Mouse (Mus musculus): ENCODE measurements around the gene Myadml2. TPM values are rescaled to one million over a fixed set of nuclear protein-coding genes. Genes with fewer than 3 reads are reported as not detected.

Myadml2 gene
- polyA plus RNA-seq, 1 experiment from 2014 or later: 0.78 TPM

GRCm38 (mm10) chr11:120615167-120615566, 32.8 kb downstream of the Myadml2 start:
- peaks cover 26% of the 10 kb centered on the region for H3K4me1 ChIP-seq (replicated peaks)
- H3K27me3 ChIP-seq: no peaks in the 10 kb centered on the region
- peaks cover 72% of the 10 kb centered on the region for H3K36me3 ChIP-seq
- 91% methylated on average over 6 of the region's 6 CpGs for WGBS
- no peak for ATAC-seq
- no peak overlapping the region for H3K4me3 ChIP-seq (replicated peaks)
- H3K4me2 ChIP-seq (replicated peaks): no peak overlapping the region
- H3K9ac ChIP-seq (replicated peaks): no peak overlapping the region
- H3K9me3 ChIP-seq: no peaks in the 10 kb centered on the region
- H3K27ac ChIP-seq: no peak overlapping the region

- 84% methylated on average over 8 of the region's 8 CpGs for WGBS
- H3K4me2 ChIP-seq (replicated peaks): no peak overlapping the region
- ATAC-seq: no peak
- no peak overlapping the region for H3K4me3 ChIP-seq (replicated peaks)
- peaks cover 71% of the 10 kb centered on the region for H3K36me3 ChIP-seq
- H3K27ac ChIP-seq: no peak overlapping the region
- H3K27me3 ChIP-seq: peaks cover 8% of the 10 kb centered on the region; the same call in 1 of the 2 replicates
- no peaks in the 10 kb centered on the region for H3K9me3 ChIP-seq
- no peak overlapping the region for H3K9ac ChIP-seq (replicated peaks)
- peaks cover 30% of the 10 kb centered on the region for H3K4me1 ChIP-seq (replicated peaks)
Observed at GRCm38 (mm10) chr11:120613976-120614375, 34.0 kb downstream of the Myadml2 start.

DNA sequence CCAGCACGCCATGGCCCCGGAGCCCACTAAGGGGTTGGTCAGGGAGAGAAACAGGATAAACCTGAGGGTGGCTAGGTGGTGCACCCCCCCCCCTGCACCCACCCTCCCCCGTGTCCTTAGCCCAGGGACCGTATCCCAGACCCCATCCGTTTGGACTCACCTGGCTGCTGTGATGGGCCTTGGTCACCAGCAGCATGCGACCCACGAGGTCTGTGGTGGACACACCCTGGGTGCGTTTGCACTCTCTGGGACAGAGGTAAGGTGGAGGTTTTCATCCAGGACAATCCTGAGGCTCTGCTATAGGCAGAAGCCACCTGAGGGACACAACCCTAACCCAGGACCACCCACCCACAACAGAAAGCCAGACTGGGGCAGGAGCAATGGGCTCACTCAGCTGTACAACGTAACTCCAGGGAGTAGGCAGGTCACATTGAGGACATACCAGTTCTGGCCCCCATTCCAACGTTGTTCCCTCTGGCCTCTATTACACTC, 34.4 kb downstream of the Myadml2 start:
- 89% methylated on average over 10 of the region's 10 CpGs for WGBS
- no peak for ATAC-seq
- H3K27ac ChIP-seq: no peak overlapping the region
- H3K4me2 ChIP-seq (replicated peaks): no peak overlapping the region
- H3K9me3 ChIP-seq: no peaks in the 10 kb centered on the region
- H3K4me1 ChIP-seq (replicated peaks): peaks cover 35% of the 10 kb centered on the region
- peaks cover 12% of the 10 kb centered on the region; the same call in 1 of the 2 replicates for H3K27me3 ChIP-seq
- no peak overlapping the region for H3K9ac ChIP-seq (replicated peaks)
- no peak overlapping the region for H3K4me3 ChIP-seq (replicated peaks)
- H3K36me3 ChIP-seq: peaks cover 66% of the 10 kb centered on the region

DNA sequence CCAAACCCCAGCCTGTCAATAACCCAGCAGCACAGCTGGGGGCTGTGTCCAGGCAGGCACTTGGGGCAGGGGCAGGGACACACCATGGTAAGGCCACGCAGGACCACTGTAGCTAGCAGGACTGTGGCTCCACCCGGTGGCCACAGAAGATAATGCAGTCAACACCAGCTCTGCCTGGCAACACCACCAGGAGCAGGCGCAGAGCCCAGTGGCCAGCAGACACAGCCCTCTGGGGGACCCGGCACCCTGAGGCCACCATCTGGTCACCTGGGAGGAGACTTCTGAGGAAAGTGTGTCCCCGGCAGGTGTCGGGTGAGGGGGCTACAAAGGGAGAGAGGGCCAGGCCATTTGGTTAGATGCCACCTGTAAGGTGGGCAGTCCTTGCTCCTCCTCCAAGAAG, 35.2 kb downstream of the Myadml2 start:
- WGBS: 54% methylated on average over 6 of the region's 6 CpGs
- no peaks in the 10 kb centered on the region for H3K9me3 ChIP-seq
- no peak overlapping the region for H3K9ac ChIP-seq (replicated peaks)
- H3K4me1 ChIP-seq (replicated peaks): peaks cover 43% of the 10 kb centered on the region
- H3K4me2 ChIP-seq (replicated peaks): no peak overlapping the region
- H3K36me3 ChIP-seq: peaks cover 61% of the 10 kb centered on the region
- peak; percentile 18; the same call in 1 of the 2 replicates for ATAC-seq
- no peak overlapping the region for H3K4me3 ChIP-seq (replicated peaks)
- H3K27me3 ChIP-seq: peaks cover 17% of the 10 kb centered on the region; the same call in 1 of the 2 replicates
- H3K27ac ChIP-seq: no peak overlapping the region

DNA sequence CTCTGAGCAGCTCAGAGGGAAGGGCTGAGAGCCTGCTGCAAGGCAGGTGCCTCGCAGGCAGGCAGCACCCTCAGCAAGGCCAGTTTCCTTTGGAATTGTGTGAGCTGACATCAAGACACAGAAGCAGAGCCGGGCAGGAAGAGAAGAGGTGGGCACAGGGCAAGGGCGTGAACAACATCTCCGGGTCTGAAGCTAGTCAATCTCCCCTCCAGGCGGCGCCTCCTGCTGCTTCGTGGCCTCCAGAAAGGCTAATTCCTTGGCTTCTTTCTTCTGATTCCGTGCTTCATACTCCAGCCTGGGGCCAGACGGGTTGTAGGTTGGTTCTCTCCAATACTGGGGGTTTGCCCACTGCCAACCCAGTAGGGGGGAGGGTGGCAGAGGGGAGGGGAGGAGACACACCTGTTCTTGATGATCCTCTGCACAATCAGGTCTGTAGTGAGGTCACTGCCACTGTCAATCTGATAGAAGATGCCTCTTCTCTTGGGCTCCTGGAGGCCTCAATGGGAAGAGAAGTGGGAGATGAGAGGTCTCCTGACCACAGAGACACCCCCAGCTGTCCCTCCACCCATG, 37.4 kb downstream of the Myadml2 start:
- Histone ChIP-seq H3K4me1 (replicated peaks) (peaks cover 27% of the 10 kb centered on the region), H3K4me3 (replicated peaks) (no peak overlapping the region), H3K9ac (replicated peaks) (no peak overlapping the region), H3K9me3 (no peaks in the 10 kb centered on the region), H3K4me2 (replicated peaks) (no peak overlapping the region), H3K27me3 (peaks cover 17% of the 10 kb centered on the region; the same call in 1 of the 2 replicates), H3K27ac (no peak overlapping the region), H3K36me3 (peaks cover 75% of the 10 kb centered on the region)
- WGBS: 76% methylated on average over 9 of the region's 9 CpGs
- ATAC-seq: no peak

- Histone ChIP-seq H3K9ac (replicated peaks) (no peak overlapping the region), H3K36me3 (peaks cover 78% of the 10 kb centered on the region)
- ATAC-seq: no peak
Observed at GRCm38 (mm10) chr11:120609250-120609649, 38.7 kb downstream of the Myadml2 start.

GRCm38 (mm10) chr11:120608241-120609034, 39.5 kb downstream of the Myadml2 start, which contains the start of gene Npb:
Npb (plus strand) TSS chr11:120608477.
- peak within 1 kb of the TSS; percentile 43 for H3K4me2 ChIP-seq (replicated peaks)
- H3K9ac ChIP-seq (replicated peaks): peak within 1 kb of the TSS; percentile 54
- WGBS: 7% methylated on average over 45 of the region's 45 CpGs
- peaks cover 78% of the 10 kb centered on the region for H3K36me3 ChIP-seq
- H3K4me3 ChIP-seq (replicated peaks): peak within 1 kb of the TSS; percentile 20; the same call in 1 of the 2 replicates
- no peaks in the 10 kb centered on the region for H3K9me3 ChIP-seq
- peaks cover 17% of the 10 kb centered on the region; the same call in 1 of the 2 replicates for H3K27me3 ChIP-seq
- ATAC-seq: 0 out of 2 replicates have a peak, but pooled peaks have one; percentile 19
- no peak within 1 kb of the TSS for H3K27ac ChIP-seq
- H3K4me1 ChIP-seq (replicated peaks): peaks cover 18% of the 10 kb centered on the region

More at GRCm38 (mm10) chr11:120609250-120609649, 38.7 kb downstream of the Myadml2 start:
- no peak overlapping the region for H3K4me2 ChIP-seq (replicated peaks)
- no peaks in the 10 kb centered on the region for H3K9me3 ChIP-seq
- no peak overlapping the region for H3K27ac ChIP-seq
- WGBS: 32% methylated on average over 8 of the region's 8 CpGs
- no peak overlapping the region for H3K4me3 ChIP-seq (replicated peaks)
- peaks cover 20% of the 10 kb centered on the region for H3K4me1 ChIP-seq (replicated peaks)
- peaks cover 17% of the 10 kb centered on the region; the same call in 1 of the 2 replicates for H3K27me3 ChIP-seq

DNA sequence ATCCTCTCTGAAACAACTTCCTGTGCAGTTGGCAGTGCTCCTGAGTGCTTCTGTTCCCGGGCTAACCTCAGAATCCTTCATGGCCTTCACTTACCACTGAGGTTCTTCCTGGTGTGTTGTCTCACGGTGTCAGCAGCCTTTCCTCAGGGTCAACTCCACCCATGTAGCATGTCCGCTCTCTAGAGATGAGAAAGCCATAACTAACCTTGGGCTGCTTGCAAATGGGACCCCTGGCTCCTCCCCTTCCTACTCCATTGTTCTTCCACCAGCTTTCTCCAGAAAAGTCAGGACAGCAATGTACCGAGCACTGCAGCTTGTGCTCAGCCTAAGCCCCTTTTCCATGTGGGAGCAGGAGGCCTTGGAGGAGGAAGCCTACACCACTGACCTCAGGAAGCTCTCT, 41.2 kb downstream of the Myadml2 start:
- peaks cover 78% of the 10 kb centered on the region for H3K36me3 ChIP-seq
- ATAC-seq: no peak
- peaks cover 18% of the 10 kb centered on the region for H3K4me1 ChIP-seq (replicated peaks)
- no peak overlapping the region for H3K4me3 ChIP-seq (replicated peaks)
- H3K4me2 ChIP-seq (replicated peaks): no peak overlapping the region
- no peaks in the 10 kb centered on the region for H3K9me3 ChIP-seq
- H3K27me3 ChIP-seq: peaks cover 17% of the 10 kb centered on the region; the same call in 1 of the 2 replicates
- 79% methylated on average over 4 of the region's 4 CpGs for WGBS
- H3K27ac ChIP-seq: no peak overlapping the region
- no peak overlapping the region for H3K9ac ChIP-seq (replicated peaks)

DNA sequence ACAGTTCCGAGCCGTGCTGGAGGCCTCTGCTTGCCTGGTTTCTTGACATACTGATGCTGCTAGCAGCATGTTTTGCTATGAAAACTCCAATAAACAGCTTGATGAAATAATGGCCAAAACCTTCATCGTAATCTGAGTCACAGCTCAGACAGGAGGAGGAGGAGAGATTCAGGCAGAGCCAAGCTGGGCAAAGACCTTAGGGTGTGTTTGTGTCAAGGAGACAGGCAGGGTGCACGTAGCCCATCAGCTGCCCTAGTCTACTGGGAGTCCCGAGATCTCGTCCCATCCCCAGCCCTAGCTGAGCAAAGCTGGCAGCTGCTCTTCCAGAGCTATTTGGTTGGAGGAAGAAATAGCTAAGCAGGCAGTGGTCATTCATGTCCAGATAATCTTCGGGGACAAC, 42.3 kb downstream of the Myadml2 start:
- 94% methylated on average over 7 of the region's 7 CpGs for WGBS
- H3K9ac ChIP-seq (replicated peaks): no peak overlapping the region
- H3K9me3 ChIP-seq: no peaks in the 10 kb centered on the region
- ATAC-seq: no peak
- no peak overlapping the region for H3K4me3 ChIP-seq (replicated peaks)
- peaks cover 17% of the 10 kb centered on the region; the same call in 1 of the 2 replicates for H3K27me3 ChIP-seq
- H3K36me3 ChIP-seq: peaks cover 76% of the 10 kb centered on the region
- H3K27ac ChIP-seq: no peak overlapping the region
- peaks cover 18% of the 10 kb centered on the region for H3K4me1 ChIP-seq (replicated peaks)
- H3K4me2 ChIP-seq (replicated peaks): no peak overlapping the region

- Histone ChIP-seq H3K27me3 (0 out of 2 replicates have a peak, but pooled peaks cover 5% of the 10 kb centered on the region), H3K4me1 (replicated peaks) (peaks cover 25% of the 10 kb centered on the region), H3K4me3 (replicated peaks) (no peak overlapping the region), H3K36me3 (peaks cover 63% of the 10 kb centered on the region), H3K4me2 (replicated peaks) (no peak overlapping the region), H3K9me3 (no peaks in the 10 kb centered on the region), H3K27ac (no peak overlapping the region), H3K9ac (replicated peaks) (no peak overlapping the region)
- WGBS: 77% methylated on average over 2 of the region's 2 CpGs
- ATAC-seq: no peak
Observed at GRCm38 (mm10) chr11:120603545-120603944, 44.4 kb downstream of the Myadml2 start.

DNA sequence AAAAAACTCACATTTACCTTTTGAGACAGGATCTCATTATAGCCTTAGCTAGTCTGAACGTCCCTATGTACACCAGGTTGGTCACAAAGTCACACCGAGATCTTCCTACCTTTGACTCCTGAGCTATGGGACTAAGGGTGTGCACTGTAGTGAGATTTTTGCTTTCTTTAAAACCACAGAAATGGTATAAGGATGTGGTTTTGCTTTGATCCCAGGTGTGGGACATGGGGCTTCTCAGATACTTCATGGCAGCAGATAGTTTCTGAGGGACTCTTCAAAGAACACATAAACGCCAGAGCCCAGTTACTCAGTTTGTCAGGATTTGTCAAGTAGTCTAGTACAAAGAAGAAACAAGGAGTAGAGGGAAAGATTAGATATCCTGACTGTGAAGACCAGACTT, 47.2 kb downstream of the Myadml2 start:
- 95% methylated on average over 3 of the region's 3 CpGs for WGBS
- no peak for ATAC-seq
- no peak overlapping the region for H3K9ac ChIP-seq (replicated peaks)
- H3K27me3 ChIP-seq: no peaks in the 10 kb centered on the region
- no peak overlapping the region for H3K27ac ChIP-seq
- no peak overlapping the region for H3K4me3 ChIP-seq (replicated peaks)
- no peak overlapping the region for H3K4me2 ChIP-seq (replicated peaks)
- H3K4me1 ChIP-seq (replicated peaks): peaks cover 31% of the 10 kb centered on the region
- peaks cover 64% of the 10 kb centered on the region for H3K36me3 ChIP-seq
- H3K9me3 ChIP-seq: no peaks in the 10 kb centered on the region

- 50% methylated on average over 17 of the region's 17 CpGs for WGBS
- peaks cover 62% of the 10 kb centered on the region for H3K36me3 ChIP-seq
- no peak overlapping the region for H3K27ac ChIP-seq
- H3K9ac ChIP-seq (replicated peaks): peak overlapping the region; percentile 99
- H3K4me2 ChIP-seq (replicated peaks): peak overlapping the region; percentile 65
- H3K27me3 ChIP-seq: no peaks in the 10 kb centered on the region
- H3K4me1 ChIP-seq (replicated peaks): peaks cover 31% of the 10 kb centered on the region
- peak overlapping the region; percentile 99 for H3K4me3 ChIP-seq (replicated peaks)
- no peaks in the 10 kb centered on the region for H3K9me3 ChIP-seq
- no peak for ATAC-seq
Observed at GRCm38 (mm10) chr11:120598990-120599549, 48.9 kb downstream of the Myadml2 start.

All from midbrain, embryonic 13.5 days (tissue).